Mouse (Mus musculus) ES-E14 (cell line): ENCODE results near the gene Sos1. TPM values are rescaled to one million over a fixed set of nuclear protein-coding genes. Genes with fewer than 3 reads are reported as not detected.

Experiments
- DNase-seq: peaks from one replicate; pipeline ENCODE4 v3.0.0-alpha.2; 2013; ENCODE audit warnings: low read depth, low spot score
- H3K27ac ChIP-seq: 2 replicates; pipeline ENCODE4 v1.5.1; 2012; ENCODE audit warnings: low read depth, mild to moderate bottlenecking, low read length, moderate library complexity, mixed read lengths; ENCODE audit not compliant: poor library complexity, insufficient read depth, severe bottlenecking
- H3K36me3 ChIP-seq: 2 replicates; pipeline ENCODE4 v1.6.1; 2012; ENCODE audit warnings: mild to moderate bottlenecking, low read length, moderate library complexity, mixed read lengths; ENCODE audit not compliant: control insufficient read depth, poor library complexity, insufficient read depth, severe bottlenecking
- H3K4me1 ChIP-seq, 2 experiments: fragments of 150-350 bp in 1 of 2; sonication (generic) in 1 of 2; 2 replicates each; pipeline ENCODE4 v1.6.1; 2012; ENCODE audit warnings: low read length in 2 of 2, mild to moderate bottlenecking in 1 of 2, mixed read lengths in 1 of 2; ENCODE audit not compliant: control insufficient read depth in 2 of 2, insufficient read depth in 2 of 2, poor library complexity in 1 of 2
- H3K4me3 ChIP-seq, 2 experiments: fragments of 150-350 bp in 1 of 2; sonication (generic) in 1 of 2; 2 replicates each; pipeline ENCODE4 v1.5.1; 2012; ENCODE audit warnings: low read length in 2 of 2, low read depth in 1 of 2, mild to moderate bottlenecking in 1 of 2, mixed read lengths in 1 of 2; ENCODE audit not compliant: insufficient read depth in 1 of 2, poor library complexity in 1 of 2, severe bottlenecking in 1 of 2
- H3K9ac ChIP-seq: 2 replicates; pipeline ENCODE4 v1.6.1; 2012; ENCODE audit warnings: low read depth, mild to moderate bottlenecking, low read length, mixed read lengths; ENCODE audit not compliant: poor library complexity, insufficient read depth, severe bottlenecking
- H3K9me3 ChIP-seq: fragments of 150-350 bp; sonication (generic); 2 replicates; pipeline ENCODE4 v1.6.1; 2012; ENCODE audit warnings: low read depth, mild to moderate bottlenecking, low read length; ENCODE audit not compliant: control insufficient read depth, insufficient read depth
- CHD2 ChIP-seq: IDR thresholded peaks from 2 replicates; pipeline ENCODE4 v1.6.1; 2014; ENCODE audit warnings: mild to moderate bottlenecking, low read depth, low read length, inconsistent platforms
- HCFC1 ChIP-seq: IDR thresholded peaks from 2 replicates; pipeline ENCODE4 v1.6.1; 2012; ENCODE audit warnings: low read length, inconsistent platforms, borderline replicate concordance; ENCODE audit not compliant: insufficient read depth
- MAFK ChIP-seq: IDR thresholded peaks from 2 replicates; pipeline ENCODE4 v1.6.1; 2014; ENCODE audit warnings: mild to moderate bottlenecking, low read depth, low read length, inconsistent platforms; ENCODE audit not compliant: insufficient read depth
- ZC3H11A ChIP-seq: IDR thresholded peaks from 2 replicates; pipeline ENCODE4 v1.6.1; 2012; ENCODE audit warnings: low read depth, mild to moderate bottlenecking, inconsistent platforms, low read length, borderline replicate concordance
- ZNF384 ChIP-seq: IDR thresholded peaks from 2 replicates; pipeline ENCODE4 v1.6.1; 2012; ENCODE audit warnings: low read depth, low read length, inconsistent platforms
- in situ Hi-C, 2 experiments: fragments of 600-800 bp; cut with MboI; formaldehyde crosslinking; loops; one replicate each; pipeline ENCODE4 v1.15.1; 2025; ENCODE audit warnings: low sequenced_read_pairs in 2 of 2, inconsistent platforms in 1 of 2; ENCODE audit not compliant: unreplicated experiment in 2 of 2
- total RNA-seq: library from RNA; depleted of rRNA; stranded (reverse); fragments of 300-350 nt; gene quantifications from 2 replicates; pipeline ENCODE4 v1.2.3, GENCODE M21; 2012

Gene Sos1
- total RNA-seq, 1 experiment: 9.0 TPM

DNA sequence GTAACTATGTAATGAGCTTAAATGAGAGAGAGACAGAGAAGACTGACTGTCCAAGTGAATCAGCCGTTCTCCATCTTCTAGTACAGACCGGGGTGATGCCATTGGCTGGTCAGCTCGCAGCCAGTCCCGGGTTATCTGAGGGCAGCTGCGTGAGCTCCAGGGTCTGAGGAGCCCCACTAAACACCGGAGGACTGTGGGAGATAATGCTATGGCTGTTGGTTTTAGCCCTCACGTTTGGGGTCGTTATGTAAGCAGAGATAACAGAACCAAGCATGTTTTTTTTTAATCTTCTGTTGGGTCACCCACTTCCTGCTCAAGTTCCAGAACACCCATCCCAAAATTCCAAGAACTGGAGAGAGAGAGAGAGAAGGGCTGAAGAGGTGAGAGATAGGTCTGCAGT lies 33.5 kb upstream of the Sos1 start:
- DNase-seq: no peak
- in situ Hi-C loops: no loop called here
- Histone ChIP-seq H3K27ac (no peak overlapping the region), H3K4me1 (peaks cover 2 to 3% of the 10 kb centered on the region in 2 experiments; a peak in 1 of 4 replicates), H3K4me3 (no peak overlapping the region), H3K9ac (no peak overlapping the region), H3K36me3 (no peaks in the 10 kb centered on the region), H3K9me3 (no peaks in the 10 kb centered on the region)
- TF ChIP-seq MAFK (no peak), HCFC1 (no peak), ZNF384 (no peak), ZC3H11A (no peak), CHD2 (no peak)

DNA sequence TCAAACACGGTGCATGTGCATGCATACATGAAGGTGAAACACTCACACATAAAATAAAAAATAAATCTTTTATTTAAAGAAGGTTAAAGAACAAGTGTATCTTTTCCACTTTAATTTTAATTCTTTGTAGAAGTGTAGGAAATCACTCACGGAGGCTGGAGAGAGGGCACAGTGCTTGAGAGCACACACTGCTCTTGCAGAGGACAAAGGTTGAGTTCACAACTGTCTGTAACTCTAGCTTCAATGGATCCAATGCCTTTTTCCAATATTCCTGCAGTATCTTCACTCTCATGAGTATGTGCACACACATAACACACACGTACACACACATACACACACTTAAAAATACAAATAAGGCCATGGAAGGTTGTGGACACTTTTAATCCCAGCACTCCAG lies 30.2 kb upstream of the Sos1 start:
- H3K4me1 ChIP-seq: no peaks in the 10 kb centered on the region
- H3K36me3 ChIP-seq: no peaks in the 10 kb centered on the region
- H3K27ac ChIP-seq: no peak overlapping the region
- TF ChIP-seq ZC3H11A (no peak), CHD2 (no peak), HCFC1 (no peak), MAFK (no peak), ZNF384 (no peak)
- DNase-seq: no peak
- no peaks in the 10 kb centered on the region for H3K9me3 ChIP-seq
- no peak overlapping the region for H3K4me3 ChIP-seq
- in situ Hi-C loops: no loop called here
- no peak overlapping the region for H3K9ac ChIP-seq

DNA sequence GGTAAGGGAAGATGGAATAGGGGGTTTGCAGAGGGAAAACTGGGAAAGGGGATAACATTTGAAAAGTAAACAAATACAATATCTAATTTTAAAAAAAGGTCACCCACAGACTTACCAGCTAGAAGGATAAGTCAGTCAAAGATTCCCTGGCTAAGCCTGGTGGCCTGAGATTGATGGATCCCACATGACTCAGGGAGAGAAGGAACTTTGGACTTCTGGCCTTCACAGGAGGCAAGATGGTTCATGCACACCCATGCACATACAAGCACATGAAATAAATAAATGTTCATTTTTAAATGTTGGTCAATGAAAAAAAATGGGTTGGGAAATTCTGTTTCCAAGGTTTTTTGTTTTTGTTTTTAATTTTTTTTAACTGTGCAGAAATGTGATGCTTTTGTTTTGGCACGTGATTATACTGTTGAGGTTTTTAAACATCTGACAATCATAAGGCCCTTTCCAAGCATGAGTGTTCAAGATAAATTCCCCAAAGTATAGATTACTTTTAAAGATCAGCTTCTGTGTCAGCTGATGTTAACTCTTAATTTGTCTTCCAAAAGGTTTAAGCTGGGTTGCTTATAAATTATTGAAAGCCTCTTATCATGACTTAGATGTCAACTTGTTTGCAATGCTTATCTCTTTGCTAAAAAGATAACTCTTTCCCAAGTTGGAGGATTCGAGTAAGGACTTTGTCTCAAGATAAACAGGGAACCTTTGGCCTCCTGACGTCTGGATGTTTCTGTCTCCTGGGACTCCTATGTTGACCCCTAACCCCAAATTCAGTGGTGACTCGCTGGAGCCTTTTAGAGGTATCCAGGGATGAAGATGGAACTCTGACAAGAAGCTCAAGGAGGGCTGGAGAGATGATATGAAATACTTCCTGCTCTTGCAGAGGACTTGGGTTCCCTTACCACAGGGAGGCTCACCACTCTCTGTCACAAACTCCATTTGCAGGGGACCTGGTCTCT lies 29.5 kb upstream of the Sos1 start:
- in situ Hi-C loops: no loop called here
- H3K9me3 ChIP-seq: no peaks in the 10 kb centered on the region
- no peak overlapping the region for H3K9ac ChIP-seq
- no peak overlapping the region for H3K4me3 ChIP-seq
- no peaks in the 10 kb centered on the region for H3K36me3 ChIP-seq
- DNase-seq: no peak
- no peak overlapping the region for H3K27ac ChIP-seq
- no peaks in the 10 kb centered on the region for H3K4me1 ChIP-seq
- TF ChIP-seq CHD2 (no peak), ZC3H11A (no peak), MAFK (no peak), HCFC1 (no peak), ZNF384 (no peak)

DNA sequence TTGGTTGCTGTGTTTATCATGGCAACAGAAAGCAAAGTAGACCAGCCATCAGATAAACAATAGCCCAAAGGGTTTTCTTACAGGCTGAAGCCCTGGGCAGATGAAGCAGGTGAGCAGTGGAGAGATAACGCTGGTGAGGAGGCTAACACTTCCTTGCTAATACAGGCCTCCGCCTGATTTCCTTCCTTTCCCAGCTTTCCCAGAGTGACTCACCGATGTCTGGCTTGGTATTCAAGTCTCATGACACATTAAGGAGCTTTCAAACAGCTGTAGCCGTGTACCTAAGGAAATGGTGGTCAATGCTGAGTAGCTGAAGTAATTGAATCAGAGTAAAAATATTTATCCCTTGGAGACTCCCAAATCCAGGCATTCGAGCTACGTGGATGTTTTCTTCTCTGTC lies 25.5 kb upstream of the Sos1 start:
- no peak for TF ChIP-seq CHD2
- no peak for TF ChIP-seq MAFK
- TF ChIP-seq ZC3H11A: no peak
- TF ChIP-seq HCFC1: no peak
- TF ChIP-seq ZNF384: no peak
- no peak for DNase-seq
- in situ Hi-C loops: no loop called here
- no peak overlapping the region for H3K27ac ChIP-seq
- no peak overlapping the region for H3K9ac ChIP-seq
- 0 out of 2 replicates have a peak, but pooled peaks cover 2% of the 10 kb centered on the region for H3K36me3 ChIP-seq
- no peak overlapping the region for H3K4me3 ChIP-seq
- H3K4me1 ChIP-seq: peaks cover 6 to 7% of the 10 kb centered on the region in 2 experiments
- no peaks in the 10 kb centered on the region for H3K9me3 ChIP-seq
